Mouse (Mus musculus): Measurements from ENCODE around the gene Ccdc158. TPM values are rescaled to one million over a fixed set of nuclear protein-coding genes. Genes with fewer than 3 reads are reported as not detected.

Ccdc158 gene
- polyA plus RNA-seq, 1 experiment, result not detected

DNA sequence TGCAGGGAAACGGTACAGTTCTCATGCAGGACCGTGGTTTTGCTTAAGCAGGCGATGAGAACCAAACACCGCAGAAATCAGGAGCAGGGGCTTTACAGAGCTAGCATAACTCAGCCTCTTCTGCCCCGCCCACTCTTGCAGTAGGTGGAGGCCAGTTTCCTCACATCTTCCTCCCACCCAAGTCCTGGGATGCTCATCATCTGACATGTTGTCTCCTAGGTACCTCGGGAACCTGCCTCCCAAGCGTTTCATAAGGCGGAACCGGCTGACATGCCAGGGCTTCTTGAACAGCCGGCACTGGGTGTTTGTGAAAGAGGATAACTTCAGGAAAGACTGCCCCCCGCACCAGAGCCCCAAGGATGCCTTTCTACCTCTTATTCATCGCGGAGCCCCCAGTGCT lies 113.1 kb downstream of the Ccdc158 start:
- no peaks in the 10 kb centered on the region for H3K36me3 ChIP-seq (ENCODE audit: control insufficient read depth, insufficient read depth)
- no peaks in the 10 kb centered on the region for H3K79me2 ChIP-seq (ENCODE audit: control insufficient read depth, insufficient read depth)
- no peak overlapping the region for H3K4me3 ChIP-seq
- peaks cover 15% of the 10 kb centered on the region for H3K27me3 ChIP-seq (ENCODE audit: control insufficient read depth, insufficient read depth, insufficient read length)
- TF ChIP-seq MYOG (IDR thresholded peaks at IDR 0.05; ENCODE audit: control insufficient read depth in 1 of 3, insufficient read depth in 1 of 3, insufficient read length in 2 of 3, low read depth in 2 of 3) (no peak), MYOD1 (IDR thresholded peaks at IDR 0.05; ENCODE audit: control insufficient read depth in 1 of 3, insufficient read length in 2 of 3, low read depth in 2 of 3) (no peak), REST (IDR thresholded peaks at IDR 0.05; ENCODE audit: insufficient read depth, insufficient read length) (no peak), TCF12 (IDR thresholded peaks at IDR 0.05; ENCODE audit: insufficient read depth, poor library complexity, severe bottlenecking) (no peak), POLR2AphosphoS2 (IDR thresholded peaks at IDR 0.05; ENCODE audit: insufficient read length, low read depth) (no peak), POLR2A (IDR thresholded peaks at IDR 0.05; ENCODE audit: insufficient read length, low read depth) (no peak), MAX (IDR thresholded peaks at IDR 0.05; ENCODE audit: low read depth) (no peak)
- no peak overlapping the region for H3ac ChIP-seq (ENCODE audit: control insufficient read depth, insufficient read length)
- no peak overlapping the region for H3K4me2 ChIP-seq (ENCODE audit: low read depth)

DNA sequence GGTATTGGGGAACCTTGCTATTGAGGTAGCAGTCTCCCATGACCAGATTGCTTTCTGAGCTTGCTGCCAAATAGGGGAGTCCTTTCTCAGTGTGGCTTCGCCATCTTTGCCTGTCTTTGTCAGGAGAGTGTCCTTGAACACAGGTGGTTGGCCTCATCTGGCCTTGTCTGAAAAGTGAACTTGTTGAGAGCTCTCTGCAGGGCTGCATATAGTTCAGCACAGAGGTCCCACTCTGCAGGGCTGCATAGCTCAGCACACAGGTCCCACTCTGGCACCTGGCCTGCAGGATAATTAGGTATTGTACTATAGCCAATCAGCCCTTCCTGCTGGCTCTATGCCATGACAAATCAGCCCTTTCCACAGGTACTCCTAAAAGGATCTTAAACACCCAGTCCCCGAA lies 114.9 kb downstream of the Ccdc158 start:
- H3ac ChIP-seq (ENCODE audit: control insufficient read depth, insufficient read length), result no peak overlapping the region
- peaks cover 15% of the 10 kb centered on the region for H3K27me3 ChIP-seq (ENCODE audit: control insufficient read depth, insufficient read depth, insufficient read length)
- TF ChIP-seq MYOG (IDR thresholded peaks at IDR 0.05; ENCODE audit: control insufficient read depth in 1 of 3, insufficient read depth in 1 of 3, insufficient read length in 2 of 3, low read depth in 2 of 3), result no peak
- TF ChIP-seq TCF12 (IDR thresholded peaks at IDR 0.05; ENCODE audit: insufficient read depth, poor library complexity, severe bottlenecking), result no peak
- no peak for TF ChIP-seq MAX (IDR thresholded peaks at IDR 0.05; ENCODE audit: low read depth)
- TF ChIP-seq USF1 (IDR thresholded peaks at IDR 0.05; ENCODE audit: low read depth), result no peak
- no peak for TF ChIP-seq POLR2A (IDR thresholded peaks at IDR 0.05; ENCODE audit: insufficient read length, low read depth)
- no peak for TF ChIP-seq CEBPB (IDR thresholded peaks at IDR 0.05; ENCODE audit: insufficient read depth, poor library complexity, severe bottlenecking)
- TF ChIP-seq POLR2AphosphoS2 (IDR thresholded peaks at IDR 0.05; ENCODE audit: insufficient read length, low read depth), result no peak
- TF ChIP-seq REST (IDR thresholded peaks at IDR 0.05; ENCODE audit: insufficient read depth, insufficient read length), result no peak
- no peak for TF ChIP-seq TCF3 (IDR thresholded peaks at IDR 0.05; ENCODE audit: insufficient read length, low read depth)
- TF ChIP-seq E2F4 (IDR thresholded peaks at IDR 0.05; ENCODE audit: insufficient read depth), result no peak
- no peak for TF ChIP-seq SRF (IDR thresholded peaks at IDR 0.05; ENCODE audit: control insufficient read depth, insufficient read length, low read depth)
- no peak for TF ChIP-seq MYOD1 (IDR thresholded peaks at IDR 0.05; ENCODE audit: control insufficient read depth in 1 of 3, insufficient read length in 2 of 3, low read depth in 2 of 3)
- H3K79me2 ChIP-seq (ENCODE audit: control insufficient read depth, insufficient read depth), result no peaks in the 10 kb centered on the region
- no peak overlapping the region for H3K4me2 ChIP-seq (ENCODE audit: low read depth)
- no peak overlapping the region for H3K4me3 ChIP-seq
- H3K36me3 ChIP-seq (ENCODE audit: control insufficient read depth, insufficient read depth), result no peaks in the 10 kb centered on the region

Other genes with a start within 250 kb of the Ccdc158 start
- gene Nup54, start 240.1 kb downstream of the Ccdc158 start, polyA plus RNA-seq (2012; fragmentation: generic; extraction: Trizol), result 11.0 TPM
- gene Scarb2, start 168.4 kb downstream of the Ccdc158 start, polyA plus RNA-seq (2012; fragmentation: generic; extraction: Trizol), result 46.6 TPM
- not detected for gene Fam47e, start 120.2 kb downstream of the Ccdc158 start, polyA plus RNA-seq (2012; fragmentation: generic; extraction: Trizol)
- 203 TPM for gene Stbd1, start 72.2 kb downstream of the Ccdc158 start, polyA plus RNA-seq (2012; fragmentation: generic; extraction: Trizol)
- 7.1 TPM for gene Shroom3, start 8.2 kb upstream of the Ccdc158 start, polyA plus RNA-seq (2012; fragmentation: generic; extraction: Trizol)